In genomic region chr5:74866697-74867096, GRCm38 (mm10) we compare ENCODE assay signal across 20 mouse cellular contexts.
DNase-seq lines count a peak whose midpoint lies in the region; ATAC-seq and TF ChIP-seq lines count a peak whose summit lies in the region.
"Had no signal": no experiment of that assay in that cellular context is flagged by ENCODE, and none has a peak within 500 bp of the region (broad histone marks: within the 10 kb centered on the region; RNA-seq: fewer than 3 reads in every experiment).

No protein-coding gene starts in this region.

- H3K27ac ChIP-seq in embryonic facial prominence, embryonic 14.5 days (replicated peaks; ENCODE audit: low read depth, low read length) = no peak overlapping the region
- no peak overlapping the region for H3K27ac ChIP-seq in embryonic facial prominence, embryonic 10.5 days (replicated peaks)
- no peak overlapping the region for H3K27ac ChIP-seq in intestine, embryonic 16.5 days (ENCODE audit: low read length)
- H3K27ac ChIP-seq in stomach, postnatal 0 days (replicated peaks) = no peak overlapping the region
- H3K27ac ChIP-seq: embryonic facial prominence, embryonic 13.5 days; heart, embryonic 10.5 days; hindbrain, embryonic 12.5 days had no signal

- no peaks in the 10 kb centered on the region for H3K9me3 ChIP-seq in embryonic facial prominence, embryonic 14.5 days (ENCODE audit: control insufficient read depth, low read length)
- H3K9me3 ChIP-seq in embryonic facial prominence, embryonic 10.5 days = no peaks in the 10 kb centered on the region
- no peaks in the 10 kb centered on the region for H3K9me3 ChIP-seq in intestine, embryonic 16.5 days (ENCODE audit: control insufficient read depth, low read length)
- H3K9me3 ChIP-seq in stomach, postnatal 0 days (ENCODE audit: control insufficient read depth, low read length) = no peaks in the 10 kb centered on the region
- H3K9me3 ChIP-seq: embryonic facial prominence, embryonic 13.5 days; G1E; heart, embryonic 10.5 days; hindbrain, embryonic 12.5 days had no signal

- no peaks in the 10 kb centered on the region for H3K27me3 ChIP-seq in embryonic facial prominence, embryonic 14.5 days (replicated peaks; ENCODE audit: control insufficient read depth, insufficient read depth, low read length)
- no peaks in the 10 kb centered on the region for H3K27me3 ChIP-seq in embryonic facial prominence, embryonic 10.5 days (replicated peaks; ENCODE audit: low read depth, poor library complexity, severe bottlenecking)
- H3K27me3 ChIP-seq in intestine, embryonic 16.5 days (replicated peaks; ENCODE audit: control insufficient read depth, insufficient read depth, low read length) = no peaks in the 10 kb centered on the region
- no peaks in the 10 kb centered on the region for H3K27me3 ChIP-seq in stomach, postnatal 0 days (ENCODE audit: control insufficient read depth, insufficient read depth, low read length)
- H3K27me3 ChIP-seq: embryonic facial prominence, embryonic 13.5 days; hindbrain, embryonic 12.5 days had no signal

- TF ChIP-seq CTCF in stomach, postnatal 0 days (IDR thresholded peaks at IDR 0.05; ENCODE audit: low read depth) = no peak

- no peak for ATAC-seq in embryonic facial prominence, embryonic 14.5 days (ENCODE audit: low read depth)
- ATAC-seq in intestine, embryonic 16.5 days = peak; percentile 72; the same call in 1 of the 2 replicates
- peak; percentile 93 for ATAC-seq in stomach, postnatal 0 days (ENCODE audit: low FRiP score, low TSS enrichment)
- ATAC-seq: CD4-positive, CD25-positive, alpha-beta regulatory T cell, adult 4 months; forebrain, embryonic 14.5 days had no signal

- H3K36me3 ChIP-seq in embryonic facial prominence, embryonic 14.5 days (ENCODE audit: control insufficient read depth, insufficient read depth, low read length) = no peaks in the 10 kb centered on the region
- no peaks in the 10 kb centered on the region for H3K36me3 ChIP-seq in embryonic facial prominence, embryonic 10.5 days (replicated peaks)
- no peaks in the 10 kb centered on the region for H3K36me3 ChIP-seq in intestine, embryonic 16.5 days (ENCODE audit: control insufficient read depth, insufficient read depth, low read length)
- no peaks in the 10 kb centered on the region for H3K36me3 ChIP-seq in stomach, postnatal 0 days (ENCODE audit: control insufficient read depth, insufficient read depth, low read length)
- H3K36me3 ChIP-seq: embryonic facial prominence, embryonic 13.5 days; G1E; heart, embryonic 10.5 days; hindbrain, embryonic 12.5 days had no signal

- H3K9ac ChIP-seq in embryonic facial prominence, embryonic 14.5 days (ENCODE audit: low read depth, low read length) = no peak overlapping the region
- no peak overlapping the region for H3K9ac ChIP-seq in intestine, embryonic 16.5 days (ENCODE audit: low read depth, low read length)
- H3K9ac ChIP-seq in stomach, postnatal 0 days (ENCODE audit: low read length) = no peak overlapping the region
- H3K9ac ChIP-seq: embryonic facial prominence, embryonic 13.5 days; hindbrain, embryonic 12.5 days had no signal

- no peaks in the 10 kb centered on the region for H3K4me1 ChIP-seq in embryonic facial prominence, embryonic 14.5 days (ENCODE audit: control insufficient read depth, insufficient read depth, low read length)
- no peaks in the 10 kb centered on the region for H3K4me1 ChIP-seq in embryonic facial prominence, embryonic 10.5 days
- no peaks in the 10 kb centered on the region for H3K4me1 ChIP-seq in intestine, embryonic 16.5 days (ENCODE audit: control insufficient read depth, insufficient read depth, low read length)
- H3K4me1 ChIP-seq in stomach, postnatal 0 days (replicated peaks; ENCODE audit: control insufficient read depth, insufficient read depth) = no peaks in the 10 kb centered on the region
- H3K4me1 ChIP-seq: embryonic facial prominence, embryonic 13.5 days; hindbrain, embryonic 12.5 days had no signal

- H3K4me2 ChIP-seq in embryonic facial prominence, embryonic 14.5 days (ENCODE audit: low read depth, low read length) = no peak overlapping the region
- H3K4me2 ChIP-seq in intestine, embryonic 16.5 days (ENCODE audit: low read depth, low read length) = no peak overlapping the region
- H3K4me2 ChIP-seq in stomach, postnatal 0 days (replicated peaks; ENCODE audit: low read depth) = no peak overlapping the region
- H3K4me2 ChIP-seq: embryonic facial prominence, embryonic 13.5 days; hindbrain, embryonic 12.5 days had no signal

- peak; percentile 60 for DNase-seq in embryonic facial prominence, embryonic 14.5 days (ENCODE audit: low spot score)
- no peak for DNase-seq in embryonic facial prominence, embryonic 10.5 days (ENCODE audit: low spot score)
- DNase-seq in kidney, adult 9 months = peak; percentile 15
- DNase-seq in kidney, adult 11 months = no peak
- DNase-seq in stomach, postnatal 0 days (ENCODE audit: low spot score) = peak; percentile 41
- no peak for DNase-seq in neural tube, embryonic 10.5 days (ENCODE audit: extremely low spot score, low spot score)
- DNase-seq: adrenal gland, adult 8-10 months; B cell, adult 2 months; cerebellum, adult 8-10 months; gastrocnemius, postnatal 10 days; heart, adult 18-20 months; heart, postnatal 10 days; heart, postnatal 4 days had no signal

- WGBS in embryonic facial prominence, embryonic 14.5 days = 52% methylated on average over 7 of the region's 7 CpGs
- WGBS in embryonic facial prominence, embryonic 10.5 days = 69% methylated on average over 7 of the region's 7 CpGs
- 15% methylated on average over 7 of the region's 7 CpGs for WGBS in intestine, embryonic 16.5 days
- WGBS in stomach, postnatal 0 days = 9% methylated on average over 7 of the region's 7 CpGs

- no peak overlapping the region for H3K4me3 ChIP-seq in embryonic facial prominence, embryonic 14.5 days (ENCODE audit: low read depth, low read length)
- no peak overlapping the region for H3K4me3 ChIP-seq in embryonic facial prominence, embryonic 10.5 days
- no peak overlapping the region for H3K4me3 ChIP-seq in intestine, embryonic 16.5 days (ENCODE audit: low read length)
- H3K4me3 ChIP-seq in stomach, postnatal 0 days (ENCODE audit: low read depth, low read length) = no peak overlapping the region
- H3K4me3 ChIP-seq: embryonic facial prominence, embryonic 13.5 days; heart, embryonic 10.5 days; hindbrain, embryonic 12.5 days had no signal

- no peak for TF ChIP-seq EP300 in stomach, postnatal 0 days (optimal IDR thresholded peaks at IDR 0.05)

Comparison
In these comparisons a context has a peak if more than half of its experiments do, and no peak if none do; other contexts are left out.
1. DNase-seq: peak in embryonic facial prominence, embryonic 14.5 days (single experiment), kidney, adult 9 months (single experiment) and stomach, postnatal 0 days (single experiment); none in embryonic facial prominence, embryonic 10.5 days (single experiment), kidney, adult 11 months (single experiment) and neural tube, embryonic 10.5 days (single experiment).